Mouse (Mus musculus): Measurements from ENCODE around the gene St6gal1. TPM values are rescaled to one million over a fixed set of nuclear protein-coding genes. Genes with fewer than 3 reads are reported as not detected.
"Not testable (repeated sequence)": the region's sequence is repeated elsewhere in the genome, so short reads cannot be mapped to it uniquely, and the experiment has no call there.

The St6gal1 gene
- not detected in 2 replicates for polyA plus RNA-seq (2012)

DNA sequence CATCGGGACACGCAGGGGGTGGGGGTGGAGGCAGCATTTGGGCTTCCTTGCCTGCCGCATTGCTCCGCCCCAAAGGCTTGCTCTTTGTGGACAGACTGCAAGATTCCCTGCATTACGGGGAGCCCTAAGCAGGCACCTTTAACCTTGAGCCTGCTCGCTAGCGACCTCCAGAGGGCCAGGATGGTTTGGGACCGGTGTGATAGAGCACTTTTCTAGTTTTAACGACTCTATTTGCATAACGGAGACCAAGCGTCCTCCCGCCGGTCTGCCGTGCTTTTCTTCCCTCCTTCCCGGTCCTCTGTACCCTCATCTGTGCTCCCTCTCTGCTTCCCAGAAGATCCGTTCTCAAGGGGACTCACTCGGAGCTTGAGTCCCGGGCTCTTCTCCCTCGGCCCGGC is at the start of gene St6gal1:
Gene St6gal1 (plus strand): TSS at position 70 of the 398 bp plus-strand sequence.
- Histone ChIP-seq H3K36me3 (ENCODE audit: control insufficient read depth) (no peaks in the 10 kb centered on the region), H3K27me3 (ENCODE audit: control insufficient read depth) (peaks cover 53% of the 10 kb centered on the region), H3K4me3 (replicated peaks) (peak within 1 kb of the TSS; percentile 51)

DNA sequence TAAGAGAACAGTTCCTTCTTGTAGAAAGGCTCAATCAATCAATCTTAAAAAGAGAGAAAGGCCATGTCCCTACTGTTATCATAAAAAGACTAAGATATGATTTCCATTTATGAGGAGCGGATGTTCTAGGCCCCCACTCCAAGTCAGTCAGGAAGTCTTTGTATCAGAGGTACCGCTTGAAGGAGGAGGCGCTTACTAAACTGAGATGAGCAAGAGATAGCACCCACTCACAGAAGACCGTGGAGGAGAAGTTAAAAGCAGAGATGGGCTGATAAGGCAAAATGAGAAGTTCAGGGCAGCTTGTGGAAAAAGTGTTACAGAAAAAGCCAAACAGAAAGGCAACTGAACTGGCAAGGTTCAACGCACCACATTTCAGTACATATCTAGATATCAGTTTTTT is 49.7 kb upstream of the St6gal1 start:
- TF ChIP-seq GATA1 (IDR thresholded peaks at IDR 0.05; ENCODE audit: low read length) (no peak), TAL1 (IDR thresholded peaks at IDR 0.05; ENCODE audit: low read length) (no peak)
- no peaks in the 10 kb centered on the region for H3K36me3 ChIP-seq (ENCODE audit: control insufficient read depth)
- no peaks in the 10 kb centered on the region for H3K9me3 ChIP-seq (ENCODE audit: control insufficient read depth, low read length)
- H3K4me3 ChIP-seq (replicated peaks), result no peak overlapping the region
- no peaks in the 10 kb centered on the region for H3K27me3 ChIP-seq (ENCODE audit: control insufficient read depth)
- no peaks in the 10 kb centered on the region for H3K4me1 ChIP-seq (ENCODE audit: control insufficient read depth)

More for the DNA sequence above, at the start of gene St6gal1:
- TF ChIP-seq TAL1 (IDR thresholded peaks at IDR 0.05; ENCODE audit: low read length), result no peak
- Histone ChIP-seq H3K4me1 (ENCODE audit: control insufficient read depth) (no peaks in the 10 kb centered on the region), H3K9me3 (ENCODE audit: control insufficient read depth, low read length) (no peaks in the 10 kb centered on the region)

DNA sequence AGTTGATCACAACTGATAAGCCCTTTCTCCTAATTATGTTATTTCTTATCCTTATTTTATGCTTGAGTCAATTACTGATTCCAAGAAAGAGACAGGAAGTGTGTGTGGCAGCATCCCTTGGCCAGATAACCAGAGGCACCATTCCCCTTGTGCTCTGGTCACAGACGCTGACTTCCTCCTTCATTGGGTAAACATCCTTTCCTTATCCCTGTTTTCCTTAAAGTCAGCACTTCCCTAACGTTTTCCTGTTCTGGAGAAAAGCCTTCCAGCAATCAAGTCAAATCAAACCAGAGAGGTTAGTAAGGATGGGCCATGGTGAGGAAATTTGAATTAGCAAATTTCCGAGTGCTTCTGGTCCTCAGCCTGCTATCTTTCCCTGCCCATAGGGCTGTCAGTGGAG is 48.6 kb upstream of the St6gal1 start:
- Histone ChIP-seq H3K9me3 (ENCODE audit: control insufficient read depth, low read length) (no peaks in the 10 kb centered on the region), H3K4me1 (ENCODE audit: control insufficient read depth) (no peaks in the 10 kb centered on the region), H3K4me3 (replicated peaks) (no peak overlapping the region), H3K36me3 (ENCODE audit: control insufficient read depth) (no peaks in the 10 kb centered on the region), H3K27me3 (ENCODE audit: control insufficient read depth) (no peaks in the 10 kb centered on the region)
- TF ChIP-seq TAL1 (IDR thresholded peaks at IDR 0.05; ENCODE audit: low read length), result no peak

DNA sequence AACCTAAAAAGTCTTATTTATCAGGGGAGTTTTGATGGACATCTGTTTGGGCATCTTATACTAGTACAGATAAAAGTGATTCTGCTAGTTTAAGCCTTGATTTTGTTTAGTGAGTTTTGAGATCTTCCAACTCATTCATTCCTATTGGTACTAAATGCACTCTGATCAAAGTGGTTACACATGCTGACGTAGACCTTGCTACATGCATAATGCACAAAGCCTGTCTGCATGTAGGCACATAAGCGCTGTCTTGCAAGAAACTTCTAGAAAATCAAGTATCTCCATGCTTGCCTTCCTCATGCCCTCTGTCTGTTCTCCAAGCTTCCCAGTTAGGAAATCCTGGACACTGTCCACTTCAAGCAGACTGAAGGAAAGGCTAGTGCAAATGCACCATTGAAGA is 46.7 kb upstream of the St6gal1 start:
- Histone ChIP-seq H3K9me3 (ENCODE audit: control insufficient read depth, low read length) (no peaks in the 10 kb centered on the region), H3K4me3 (replicated peaks) (no peak overlapping the region), H3K36me3 (ENCODE audit: control insufficient read depth) (no peaks in the 10 kb centered on the region), H3K4me1 (ENCODE audit: control insufficient read depth) (no peaks in the 10 kb centered on the region), H3K27me3 (ENCODE audit: control insufficient read depth) (no peaks in the 10 kb centered on the region)
- no peak for TF ChIP-seq TAL1 (IDR thresholded peaks at IDR 0.05; ENCODE audit: low read length)
- TF ChIP-seq GATA1 (IDR thresholded peaks at IDR 0.05; ENCODE audit: low read length), result no peak

DNA sequence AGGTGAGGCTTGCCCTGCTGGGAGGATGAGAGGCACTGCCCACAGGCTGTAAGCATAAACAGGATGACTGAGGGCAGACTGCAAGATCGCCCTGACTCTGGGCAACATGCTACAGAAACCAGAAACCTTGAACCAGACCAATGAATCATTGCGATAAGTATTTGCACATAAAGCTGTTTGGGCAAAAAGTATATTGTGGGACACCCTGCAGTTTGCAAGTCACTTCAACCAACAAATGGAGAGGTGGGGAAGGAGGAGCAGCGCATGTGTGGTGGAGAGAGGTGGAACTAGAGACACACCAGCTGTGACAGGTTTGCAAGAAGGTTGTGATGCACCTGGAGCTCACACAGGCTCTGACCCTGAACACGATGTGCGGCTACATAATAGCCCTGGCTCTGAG is 45.7 kb upstream of the St6gal1 start:
- TF ChIP-seq TAL1 (IDR thresholded peaks at IDR 0.05; ENCODE audit: low read length) (no peak), GATA1 (IDR thresholded peaks at IDR 0.05; ENCODE audit: low read length) (no peak)
- no peak overlapping the region for H3K4me3 ChIP-seq (replicated peaks)
- H3K36me3 ChIP-seq (ENCODE audit: control insufficient read depth), result no peaks in the 10 kb centered on the region
- H3K9me3 ChIP-seq (ENCODE audit: control insufficient read depth, low read length), result no peaks in the 10 kb centered on the region
- no peaks in the 10 kb centered on the region for H3K4me1 ChIP-seq (ENCODE audit: control insufficient read depth)
- no peaks in the 10 kb centered on the region for H3K27me3 ChIP-seq (ENCODE audit: control insufficient read depth)

DNA sequence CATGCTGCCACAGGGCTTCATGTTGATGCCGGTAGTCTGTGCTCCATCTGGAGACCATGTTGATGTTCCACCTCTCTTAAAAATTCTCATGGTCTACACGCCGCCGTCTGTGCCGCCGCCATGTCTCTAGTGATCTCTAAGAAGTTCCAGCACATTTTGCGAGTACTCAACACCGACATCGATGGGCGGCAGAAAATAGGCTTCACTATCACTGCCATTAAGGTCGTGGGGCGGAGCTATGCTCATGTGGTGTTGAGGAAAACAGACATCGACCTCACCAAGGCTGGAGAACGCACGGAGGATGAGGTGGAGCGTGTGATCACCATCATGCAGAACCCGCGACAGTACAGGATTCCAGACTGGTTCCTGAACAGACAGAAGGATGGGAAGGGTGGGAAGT is 45.1 kb upstream of the St6gal1 start:
- not testable (repeated sequence) for H3K36me3 ChIP-seq (ENCODE audit: control insufficient read depth); H3K9me3 ChIP-seq (ENCODE audit: control insufficient read depth, low read length); H3K27me3 ChIP-seq (ENCODE audit: control insufficient read depth); H3K4me3 ChIP-seq (replicated peaks); H3K4me1 ChIP-seq (ENCODE audit: control insufficient read depth)

DNA sequence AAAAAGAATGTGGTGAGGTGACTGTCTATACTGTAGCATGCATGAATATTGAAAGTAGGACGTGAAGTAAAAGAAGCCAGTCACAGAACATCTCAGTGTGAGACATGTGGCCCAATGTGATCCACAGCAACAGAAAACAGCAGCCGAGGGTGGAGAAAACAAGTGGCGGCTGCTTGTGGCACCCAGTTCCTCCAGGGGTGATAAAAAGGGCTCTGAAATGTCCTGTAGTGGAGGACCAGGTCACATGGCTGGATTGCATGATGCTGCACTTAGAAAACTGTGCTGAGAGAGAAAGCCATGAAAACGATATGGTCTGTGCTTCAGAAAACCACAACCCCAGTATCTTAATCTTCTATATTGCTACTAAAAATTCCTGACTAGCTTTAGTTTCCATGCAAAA is 43.5 kb upstream of the St6gal1 start:
- H3K27me3 ChIP-seq (ENCODE audit: control insufficient read depth), result no peaks in the 10 kb centered on the region
- H3K4me1 ChIP-seq (ENCODE audit: control insufficient read depth), result no peaks in the 10 kb centered on the region
- TF ChIP-seq TAL1 (IDR thresholded peaks at IDR 0.05; ENCODE audit: low read length) (no peak), GATA1 (IDR thresholded peaks at IDR 0.05; ENCODE audit: low read length) (no peak)
- no peaks in the 10 kb centered on the region for H3K36me3 ChIP-seq (ENCODE audit: control insufficient read depth)
- H3K4me3 ChIP-seq (replicated peaks), result no peak overlapping the region
- no peaks in the 10 kb centered on the region for H3K9me3 ChIP-seq (ENCODE audit: control insufficient read depth, low read length)

DNA sequence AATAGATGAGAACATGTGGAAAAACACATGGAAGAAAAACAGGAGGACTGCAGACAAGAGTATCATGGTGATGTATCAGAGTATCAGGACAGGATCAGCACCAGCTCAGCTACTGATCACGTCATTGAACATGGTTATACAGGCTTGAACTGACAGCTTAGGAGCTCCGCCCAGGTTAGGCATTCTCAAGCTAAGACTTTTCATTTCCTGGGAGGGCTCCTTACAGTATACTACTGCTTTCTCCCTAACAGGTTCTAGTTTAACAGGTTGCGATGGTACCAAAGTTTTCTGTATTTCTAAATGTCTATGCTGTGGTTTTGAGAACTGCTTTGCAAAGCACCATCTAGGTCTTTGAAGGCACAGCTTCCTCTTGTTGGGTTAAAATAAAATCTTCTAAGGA is 43.1 kb upstream of the St6gal1 start:
- no peak for TF ChIP-seq GATA1 (IDR thresholded peaks at IDR 0.05; ENCODE audit: low read length)
- TF ChIP-seq TAL1 (IDR thresholded peaks at IDR 0.05; ENCODE audit: low read length), result no peak
- no peaks in the 10 kb centered on the region for H3K9me3 ChIP-seq (ENCODE audit: control insufficient read depth, low read length)
- H3K36me3 ChIP-seq (ENCODE audit: control insufficient read depth), result no peaks in the 10 kb centered on the region
- no peaks in the 10 kb centered on the region for H3K4me1 ChIP-seq (ENCODE audit: control insufficient read depth)
- H3K4me3 ChIP-seq (replicated peaks), result no peak overlapping the region
- no peaks in the 10 kb centered on the region for H3K27me3 ChIP-seq (ENCODE audit: control insufficient read depth)

DNA sequence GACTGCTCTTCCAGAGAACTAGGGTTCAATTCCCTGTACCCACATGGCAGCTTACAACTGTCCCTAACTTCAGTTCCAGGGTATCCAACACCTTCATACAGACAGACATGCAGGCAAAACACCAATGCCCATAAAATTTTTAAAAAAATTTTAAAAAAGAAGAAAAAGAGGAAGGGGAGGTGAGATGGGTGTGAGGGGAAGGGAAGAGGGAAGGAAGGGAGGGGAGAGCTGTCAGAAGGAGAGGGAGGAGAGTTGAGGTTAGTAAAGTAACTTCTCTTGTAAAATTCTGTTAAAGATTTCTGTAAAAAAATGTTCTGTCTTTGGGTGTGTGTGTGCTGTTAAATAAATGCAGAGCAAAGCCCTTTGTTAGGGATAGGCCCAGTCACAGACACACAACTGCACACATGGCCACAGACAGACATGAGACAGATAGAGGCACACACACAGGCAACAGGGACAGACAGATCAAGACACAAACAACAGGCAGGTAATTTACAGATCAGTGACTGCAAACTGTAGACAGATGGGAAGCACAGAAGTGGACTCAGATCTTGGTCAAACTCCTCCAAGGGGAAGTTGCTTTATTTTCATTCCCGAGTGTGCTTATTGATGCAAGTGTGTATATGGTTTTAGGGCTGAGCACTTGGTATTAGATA is 42.5 kb upstream of the St6gal1 start:
- no peaks in the 10 kb centered on the region for H3K4me1 ChIP-seq (ENCODE audit: control insufficient read depth)
- TF ChIP-seq TAL1 (IDR thresholded peaks at IDR 0.05; ENCODE audit: low read length) (no peak), GATA1 (IDR thresholded peaks at IDR 0.05; ENCODE audit: low read length) (no peak)

DNA sequence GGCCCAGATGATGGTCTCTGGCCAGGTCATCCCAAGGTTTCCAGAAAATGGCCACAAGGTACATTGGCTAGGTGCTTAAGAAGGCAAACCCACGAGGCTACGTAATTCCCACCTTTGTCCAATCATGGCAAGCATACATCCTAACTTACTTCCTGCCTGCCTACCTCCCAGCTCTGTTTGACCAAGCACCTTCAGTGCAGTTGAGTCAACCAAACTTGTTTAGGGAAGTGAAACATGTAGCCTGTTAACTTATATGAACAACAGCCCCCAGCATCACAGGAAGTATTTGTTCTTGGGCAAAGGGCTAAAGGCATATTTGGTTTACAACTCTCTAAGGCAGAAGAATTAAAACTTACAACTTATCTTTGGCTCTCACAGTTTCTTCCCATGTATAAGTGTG is 38.7 kb upstream of the St6gal1 start:
- H3K4me3 ChIP-seq (replicated peaks), result no peak overlapping the region
- H3K27me3 ChIP-seq (ENCODE audit: control insufficient read depth), result no peaks in the 10 kb centered on the region
- no peak for TF ChIP-seq GATA1 (IDR thresholded peaks at IDR 0.05; ENCODE audit: low read length)
- TF ChIP-seq TAL1 (IDR thresholded peaks at IDR 0.05; ENCODE audit: low read length), result no peak
- no peaks in the 10 kb centered on the region for H3K9me3 ChIP-seq (ENCODE audit: control insufficient read depth, low read length)
- no peaks in the 10 kb centered on the region for H3K36me3 ChIP-seq (ENCODE audit: control insufficient read depth)
- H3K4me1 ChIP-seq (ENCODE audit: control insufficient read depth), result no peaks in the 10 kb centered on the region

More for the DNA sequence above, 42.5 kb upstream of the St6gal1 start:
- Histone ChIP-seq H3K4me3 (replicated peaks) (no peak overlapping the region), H3K27me3 (ENCODE audit: control insufficient read depth) (no peaks in the 10 kb centered on the region), H3K9me3 (ENCODE audit: control insufficient read depth, low read length) (no peaks in the 10 kb centered on the region), H3K36me3 (ENCODE audit: control insufficient read depth) (no peaks in the 10 kb centered on the region)

Data from erythroblast, embryonic 14.5 days (primary cell).